Mouse (Mus musculus) macrophage (primary cell): ENCODE data around the gene Brinp3. TPM values are rescaled to one million over a fixed set of nuclear protein-coding genes. Genes with fewer than 3 reads are reported as not detected.
"Not testable (repeated sequence)": the region's sequence is repeated elsewhere in the genome, so short reads cannot be mapped to it uniquely, and the experiment has no call there.

ENCODE experiments used
- H3K27ac ChIP-seq: fragments of 350-480 bp; formaldehyde crosslinking; 2 replicates; pipeline ENCODE4 v1.9.0; 2021
- H3K36me3 ChIP-seq: fragments of 350-480 bp; formaldehyde crosslinking; 2 replicates; pipeline ENCODE4 v1.9.0; 2021; ENCODE audit errors: inconsistent target
- H3K4me3 ChIP-seq: fragments of 350-480 bp; formaldehyde crosslinking; 2 replicates; pipeline ENCODE4 v1.9.0; 2021; ENCODE audit errors: inconsistent target
- H3K79me2 ChIP-seq: fragments of 350-480 bp; formaldehyde crosslinking; 2 replicates; pipeline ENCODE4 v1.9.0; 2021; ENCODE audit errors: inconsistent target
- WGBS: methylation state at CpG from one replicate; pipeline ENCODE4 v1.1.7; 2026; ENCODE audit warnings: inconsistent platforms; ENCODE audit not compliant: missing documents; 5-methylcytosine and 5-hydroxymethylcytosine counted together
- polyA plus RNA-seq: library from polyadenylated mRNA; stranded (reverse); fragments of 250-400 nt; gene quantifications from 3 replicates; pipeline ENCODE4 v1.2.4, GENCODE M21; 2018; ENCODE audit warnings: inconsistent platforms

The Brinp3 gene
- polyA plus RNA-seq, 1 experiment from 2014 or later: not detected

- WGBS: 87% methylated on average over 4 of the region's 4 CpGs
- Histone ChIP-seq H3K36me3 (no peaks in the 10 kb centered on the region), H3K4me3 (no peak overlapping the region), H3K79me2 (no peaks in the 10 kb centered on the region), H3K27ac (no peak overlapping the region)
Measured at GRCm38 (mm10) chr1:146657214-146657613, 162.7 kb downstream of the Brinp3 start.

DNA sequence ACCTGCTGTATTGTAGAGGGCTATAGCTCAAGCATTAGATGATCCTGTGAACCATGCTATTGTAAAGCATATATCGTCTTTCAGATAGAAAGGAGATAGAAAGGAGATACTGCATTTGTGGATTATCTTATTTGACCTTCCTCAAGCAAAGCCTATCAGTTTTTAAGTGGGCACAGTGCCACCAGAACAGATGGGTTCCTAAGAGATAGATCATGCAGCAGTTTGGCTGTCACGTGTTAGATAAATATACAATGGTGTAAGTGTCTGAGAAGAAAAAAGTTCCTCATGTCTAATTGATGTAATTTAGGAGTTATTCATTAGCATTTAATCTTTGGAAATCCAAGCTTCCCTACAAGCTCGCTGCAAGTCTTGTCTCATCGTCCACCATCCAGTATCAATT, 206.2 kb downstream of the Brinp3 start:
- H3K27ac ChIP-seq: no peak overlapping the region
- WGBS: 92% methylated on average over 4 of the region's 4 CpGs
- H3K36me3 ChIP-seq: no peaks in the 10 kb centered on the region
- H3K4me3 ChIP-seq: no peak overlapping the region
- no peaks in the 10 kb centered on the region for H3K79me2 ChIP-seq

GRCm38 (mm10) chr1:146719556-146719955, 225.0 kb downstream of the Brinp3 start:
- H3K4me3 ChIP-seq: no peak overlapping the region
- no peaks in the 10 kb centered on the region for H3K79me2 ChIP-seq
- H3K27ac ChIP-seq: no peak overlapping the region
- H3K36me3 ChIP-seq: no peaks in the 10 kb centered on the region
- WGBS: 67% methylated on average over 3 of the region's 3 CpGs

GRCm38 (mm10) chr1:146724784-146725513, 230.4 kb downstream of the Brinp3 start:
- not testable (repeated sequence) for H3K79me2 ChIP-seq, H3K27ac ChIP-seq, H3K36me3 ChIP-seq, H3K4me3 ChIP-seq
- no CpG with 5 or more reads among the region's 35 CpGs for WGBS

DNA sequence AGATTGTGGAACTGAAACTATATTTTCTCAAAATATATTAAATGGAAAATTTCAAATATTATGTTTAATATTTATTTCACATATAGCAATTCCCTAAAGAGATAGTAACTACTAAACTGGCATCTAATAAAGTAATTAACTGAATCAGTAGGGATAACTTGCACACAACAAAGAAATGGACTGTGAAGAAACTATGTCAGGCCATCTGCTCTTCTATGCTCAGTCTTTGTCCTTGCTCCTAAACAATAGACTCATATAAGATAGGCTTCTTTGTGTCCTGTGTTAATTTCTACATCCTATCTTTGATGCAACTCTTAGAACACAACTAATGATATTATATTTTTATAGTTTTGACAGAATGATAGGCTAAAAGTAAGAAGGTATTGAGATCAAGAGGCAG, 256.5 kb downstream of the Brinp3 start:
- no peak overlapping the region for H3K4me3 ChIP-seq
- H3K27ac ChIP-seq: no peak overlapping the region
- no peaks in the 10 kb centered on the region for H3K36me3 ChIP-seq
- H3K79me2 ChIP-seq: no peaks in the 10 kb centered on the region

GRCm38 (mm10) chr1:146783259-146783658, 288.7 kb downstream of the Brinp3 start:
- Histone ChIP-seq H3K79me2 (no peaks in the 10 kb centered on the region), H3K36me3 (no peaks in the 10 kb centered on the region)
- WGBS: 73% methylated on average over 4 of the region's 4 CpGs

DNA sequence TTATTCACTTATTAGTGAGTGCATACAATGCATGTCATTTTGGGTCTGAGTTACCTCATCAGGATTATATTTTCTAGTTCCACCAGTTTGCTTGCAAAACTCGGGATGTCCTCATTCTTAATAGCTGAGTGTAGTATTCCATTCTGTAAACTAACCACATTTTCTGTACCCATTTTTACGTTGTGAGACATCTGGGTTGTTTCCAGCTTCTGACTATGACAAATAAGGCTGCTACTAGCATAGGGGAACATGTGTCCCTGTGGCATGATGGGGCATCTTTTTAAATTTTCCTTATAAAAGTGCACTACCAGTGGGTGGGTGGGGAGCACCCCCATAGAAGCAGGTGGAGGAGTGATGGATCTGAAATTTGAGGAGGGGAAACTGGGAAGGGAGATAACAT, 292.7 kb downstream of the Brinp3 start:
- H3K27ac ChIP-seq: no peak overlapping the region
- no peaks in the 10 kb centered on the region for H3K36me3 ChIP-seq
- 62% methylated on average over 2 of the region's 2 CpGs for WGBS
- no peaks in the 10 kb centered on the region for H3K79me2 ChIP-seq
- no peak overlapping the region for H3K4me3 ChIP-seq

More at GRCm38 (mm10) chr1:146783259-146783658, 288.7 kb downstream of the Brinp3 start:
- H3K27ac ChIP-seq: no peak overlapping the region
- H3K4me3 ChIP-seq: no peak overlapping the region

GRCm38 (mm10) chr1:146792826-146793225, 298.3 kb downstream of the Brinp3 start:
- Histone ChIP-seq H3K4me3 (no peak overlapping the region), H3K36me3 (no peaks in the 10 kb centered on the region), H3K79me2 (no peaks in the 10 kb centered on the region), H3K27ac (no peak overlapping the region)

DNA sequence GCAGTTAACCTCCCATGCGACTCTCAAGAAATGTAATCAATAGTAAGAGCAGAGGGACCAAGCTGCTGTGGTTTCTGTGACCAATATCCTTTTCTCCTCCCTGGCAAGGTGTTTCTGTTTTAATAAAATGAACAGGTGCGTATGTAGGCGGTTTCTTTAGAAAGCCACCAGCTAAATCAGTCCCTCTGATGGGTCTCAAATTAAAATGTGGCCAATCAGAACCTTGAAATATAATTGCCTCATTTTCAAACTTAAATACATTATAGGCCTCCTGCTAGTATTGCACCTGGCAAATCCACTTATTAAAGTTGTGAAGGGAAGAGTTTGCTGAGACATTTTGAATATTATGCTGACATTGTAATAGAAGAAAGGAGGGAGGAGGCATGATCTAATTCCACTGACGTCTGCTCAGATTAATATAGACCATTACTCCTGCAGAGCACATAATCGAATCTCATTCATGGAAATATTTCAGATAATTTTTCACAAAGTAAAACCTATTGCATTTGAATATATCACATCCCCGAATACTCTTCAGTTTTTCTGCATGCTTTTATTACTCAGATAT, 305.5 kb downstream of the Brinp3 start:
- H3K4me3 ChIP-seq: no peak overlapping the region
- no peaks in the 10 kb centered on the region for H3K79me2 ChIP-seq
- 88% methylated on average over 6 of the region's 6 CpGs for WGBS
- H3K36me3 ChIP-seq: no peaks in the 10 kb centered on the region
- no peak overlapping the region for H3K27ac ChIP-seq

- WGBS: 97% methylated on average over 3 of the region's 3 CpGs
Measured at GRCm38 (mm10) chr1:146801821-146802220, 307.3 kb downstream of the Brinp3 start.

DNA sequence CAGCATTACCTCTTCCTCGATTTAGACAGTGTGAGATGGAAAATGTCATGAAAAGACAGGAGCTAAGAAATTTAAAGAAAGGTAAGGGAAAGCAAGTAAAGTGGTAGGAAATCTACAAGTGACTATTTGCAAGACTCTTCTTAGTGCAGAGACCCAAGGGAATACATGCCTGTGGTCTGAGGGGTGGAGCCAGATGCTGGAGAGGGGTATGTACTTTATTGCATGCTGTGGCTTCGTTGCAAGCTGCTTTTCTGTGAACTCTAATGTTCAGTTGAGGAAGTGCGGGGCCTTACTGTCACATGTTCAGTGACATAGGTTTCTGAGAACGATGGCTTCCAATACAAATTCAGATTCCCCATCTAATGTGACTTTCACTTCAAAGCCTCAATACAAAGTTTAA, 313.2 kb downstream of the Brinp3 start:
- Histone ChIP-seq H3K79me2 (no peaks in the 10 kb centered on the region), H3K36me3 (no peaks in the 10 kb centered on the region), H3K27ac (no peak overlapping the region), H3K4me3 (no peak overlapping the region)
- 80% methylated on average over 4 of the region's 4 CpGs for WGBS

More at GRCm38 (mm10) chr1:146801821-146802220, 307.3 kb downstream of the Brinp3 start:
- Histone ChIP-seq H3K4me3 (no peak overlapping the region), H3K27ac (no peak overlapping the region), H3K79me2 (no peaks in the 10 kb centered on the region), H3K36me3 (no peaks in the 10 kb centered on the region)

DNA sequence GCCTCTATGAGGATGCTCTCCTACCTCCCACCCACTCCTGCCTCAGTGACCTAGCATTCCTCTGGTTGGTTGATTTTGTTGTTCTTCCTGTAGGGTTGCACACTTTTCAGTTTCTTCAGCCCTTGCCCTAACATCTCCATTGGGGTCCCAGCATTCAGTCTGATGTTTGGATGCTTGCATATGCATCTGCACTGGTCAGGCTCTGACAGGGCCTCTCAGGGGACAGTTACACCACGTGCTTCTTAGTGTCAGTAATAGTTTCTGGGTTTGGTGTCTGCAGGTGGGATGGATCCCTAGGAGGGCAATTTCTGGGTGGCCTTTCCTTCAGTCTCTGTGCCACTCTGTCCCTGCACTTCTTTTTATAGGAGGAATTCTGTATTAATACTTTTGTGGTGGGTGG, 339.3 kb downstream of the Brinp3 start:
- Histone ChIP-seq H3K79me2 (no peaks in the 10 kb centered on the region), H3K27ac (no peak overlapping the region), H3K4me3 (no peak overlapping the region), H3K36me3 (no peaks in the 10 kb centered on the region)
- 30% methylated on average over 1 of the region's 1 CpGs for WGBS

- no peaks in the 10 kb centered on the region for H3K36me3 ChIP-seq
- no peak overlapping the region for H3K27ac ChIP-seq
- no peaks in the 10 kb centered on the region for H3K79me2 ChIP-seq
- WGBS: 73% methylated on average over 2 of the region's 2 CpGs
- H3K4me3 ChIP-seq: no peak overlapping the region
Measured at GRCm38 (mm10) chr1:146844087-146844486, 349.5 kb downstream of the Brinp3 start.

- WGBS: 86% methylated on average over 3 of the region's 3 CpGs
- no peaks in the 10 kb centered on the region for H3K79me2 ChIP-seq
- no peak overlapping the region for H3K27ac ChIP-seq
- no peaks in the 10 kb centered on the region for H3K36me3 ChIP-seq
- no peak overlapping the region for H3K4me3 ChIP-seq
Measured at GRCm38 (mm10) chr1:146848892-146849291, 354.3 kb downstream of the Brinp3 start.

DNA sequence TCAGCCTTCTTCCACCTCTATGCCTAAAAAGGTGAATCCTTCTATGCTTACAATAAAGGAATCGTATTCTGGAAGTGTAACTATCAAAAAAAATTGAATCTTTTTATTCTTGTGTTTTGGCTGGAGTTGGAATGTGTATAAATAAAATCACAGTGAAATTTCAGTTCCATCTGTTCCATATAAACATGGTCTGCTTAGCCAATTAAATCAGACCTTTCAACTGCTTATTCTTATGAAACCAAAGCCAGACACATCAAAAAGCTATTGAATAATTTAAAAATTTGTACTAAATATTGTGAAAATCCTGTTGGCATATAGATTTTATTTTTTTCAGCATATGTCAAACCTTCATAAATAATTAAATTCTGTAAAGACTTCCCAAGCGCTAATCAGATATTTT, 355.6 kb downstream of the Brinp3 start:
- Histone ChIP-seq H3K36me3 (no peaks in the 10 kb centered on the region), H3K27ac (no peak overlapping the region), H3K4me3 (no peak overlapping the region), H3K79me2 (no peaks in the 10 kb centered on the region)
- WGBS: 66% methylated on average over 2 of the region's 2 CpGs

- Histone ChIP-seq H3K27ac (no peak overlapping the region), H3K36me3 (no peaks in the 10 kb centered on the region), H3K4me3 (no peak overlapping the region), H3K79me2 (no peaks in the 10 kb centered on the region)
Measured at GRCm38 (mm10) chr1:146898636-146899035, 404.1 kb downstream of the Brinp3 start.
